Mouse (Mus musculus) central nervous system, embryonic 11.5 days (tissue): Measurements from ENCODE around the gene Ddx24. TPM values are rescaled to one million over a fixed set of nuclear protein-coding genes. Genes with fewer than 3 reads are reported as not detected.

ENCODE experiments used
- polyA plus RNA-seq: library from polyadenylated mRNA; depleted of rRNA; stranded (reverse); fragments of >200 nt; gene quantifications from 2 replicates; pipeline ENCODE4 v1.2.3, GENCODE M21; 2012; rRNA removed

The Ddx24 gene
- 64.5 and 84.8 TPM in 2 replicates for polyA plus RNA-seq

DNA sequence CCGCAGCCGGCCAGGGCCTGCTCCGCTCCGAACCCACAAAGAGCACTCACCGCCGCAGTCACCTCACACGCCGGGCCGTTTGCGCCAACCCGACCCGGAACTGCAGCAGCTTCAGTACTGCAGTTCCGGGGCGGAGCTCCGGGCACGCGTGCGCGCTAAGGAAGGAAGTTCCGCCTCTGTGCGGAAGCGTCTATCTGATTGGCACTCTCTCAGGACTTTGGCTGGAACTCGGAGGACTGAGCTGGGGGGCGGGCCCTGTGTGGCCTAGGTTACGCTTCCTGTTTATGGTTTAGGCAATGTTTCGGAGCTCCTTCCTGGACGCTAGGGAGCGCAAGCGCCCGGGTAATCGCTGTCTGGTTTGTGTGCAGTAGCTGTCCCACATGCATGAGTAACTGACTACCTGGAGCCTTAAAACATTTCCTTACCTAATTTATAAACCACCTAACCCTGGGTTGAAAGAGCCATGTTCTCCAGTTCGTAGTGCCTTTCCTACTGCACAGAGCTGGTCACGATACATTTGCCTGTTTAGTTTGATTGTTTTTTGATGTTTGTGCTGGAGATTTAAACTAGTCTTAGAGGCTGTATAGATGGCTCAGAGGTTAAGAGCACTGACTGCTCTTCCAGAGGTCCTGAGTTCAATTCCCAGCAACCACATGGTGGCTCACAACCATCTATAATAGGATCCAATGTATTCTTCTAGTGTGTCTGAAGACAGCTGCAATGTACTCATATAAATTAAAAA lies at the start of gene Ddx24:
Ddx24 (minus strand) TSS at position 102 of the 742 bp plus-strand sequence.

DNA sequence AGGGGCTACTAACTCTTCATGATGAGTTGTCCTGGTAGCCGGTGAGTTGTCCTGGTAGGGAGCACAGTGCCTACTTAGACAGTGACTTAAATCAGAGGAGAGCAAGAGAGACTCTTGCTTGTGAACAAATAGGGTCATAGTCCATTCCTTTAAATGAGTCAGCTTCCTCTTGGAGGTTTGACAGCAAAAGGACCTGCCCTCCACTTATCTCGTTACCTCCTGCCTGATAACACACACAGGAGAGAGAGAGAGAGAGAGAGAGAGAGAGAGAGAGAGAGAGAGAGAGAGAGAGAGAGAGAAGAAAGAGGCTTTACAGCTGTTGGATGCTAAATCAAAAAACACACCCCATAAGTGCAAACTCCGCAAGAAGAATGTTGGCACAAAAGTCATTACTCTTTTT lies 31.5 kb upstream of the Ddx24 start, which contains the start of gene Ifi27l2b:
Ifi27l2b (minus strand) TSS at position 84 of the 400 bp plus-strand sequence.

DNA sequence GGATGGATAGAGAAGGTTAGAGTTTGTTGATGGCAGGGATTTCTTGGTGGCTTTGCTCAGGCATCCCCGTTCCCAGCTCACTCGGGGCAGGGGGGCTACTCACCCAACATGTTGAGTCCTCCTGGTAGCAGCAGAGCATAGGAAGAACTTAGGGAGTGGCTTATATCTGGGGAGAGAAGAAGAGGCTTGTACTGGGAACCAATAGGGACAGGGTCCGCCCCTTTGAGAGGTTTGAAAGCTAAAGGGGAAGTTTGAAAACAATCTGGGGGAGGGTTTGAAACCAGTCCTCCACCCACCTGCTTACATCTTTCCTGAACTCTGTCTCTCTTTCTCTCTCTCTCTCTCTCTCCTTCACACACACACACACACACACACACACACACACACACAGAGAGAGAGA lies 17.9 kb upstream of the Ddx24 start, which contains the start of gene Ifi27l2a:
Ifi27l2a (minus strand) TSS at position 157 of the 400 bp plus-strand sequence.

DNA sequence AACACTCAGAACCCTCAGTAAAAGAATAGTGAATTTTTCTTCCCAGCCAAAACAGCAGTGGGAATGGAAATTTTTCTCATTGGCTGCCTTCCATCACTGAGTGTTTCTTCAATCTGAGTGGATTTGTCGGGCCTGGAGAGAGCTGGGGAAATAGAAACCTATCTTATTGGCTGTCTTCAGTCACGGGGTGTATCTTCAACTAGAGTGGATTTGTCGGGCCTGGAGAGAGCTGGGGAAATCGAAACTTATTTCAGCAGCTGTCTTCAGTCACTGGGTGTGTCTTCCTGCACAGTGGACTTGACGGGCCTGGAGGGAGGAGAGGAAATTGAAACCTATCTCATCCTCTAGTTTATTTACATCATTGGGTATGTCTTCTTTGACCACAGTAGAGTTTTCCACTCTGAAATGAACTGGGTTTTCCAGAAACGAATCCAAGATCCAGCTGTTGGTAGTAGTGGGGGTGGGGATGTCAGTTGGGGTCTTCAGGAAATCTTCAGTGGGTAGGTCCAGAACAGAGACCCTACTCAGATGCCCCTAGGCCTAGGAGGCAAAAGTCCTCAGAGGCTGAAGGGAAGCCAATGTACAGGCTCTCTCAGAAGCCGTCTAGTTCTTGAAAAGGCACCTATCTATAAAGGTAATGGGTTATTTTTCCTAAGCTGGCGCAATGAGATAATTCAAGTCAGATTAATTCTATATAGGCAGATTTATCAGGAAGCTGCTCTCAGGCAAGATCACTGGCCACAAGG lies 8.5 kb upstream of the Ddx24 start, which contains the start of gene Ifi27:
Ifi27 (plus strand) TSS at position 226 of the 746 bp plus-strand sequence.

DNA sequence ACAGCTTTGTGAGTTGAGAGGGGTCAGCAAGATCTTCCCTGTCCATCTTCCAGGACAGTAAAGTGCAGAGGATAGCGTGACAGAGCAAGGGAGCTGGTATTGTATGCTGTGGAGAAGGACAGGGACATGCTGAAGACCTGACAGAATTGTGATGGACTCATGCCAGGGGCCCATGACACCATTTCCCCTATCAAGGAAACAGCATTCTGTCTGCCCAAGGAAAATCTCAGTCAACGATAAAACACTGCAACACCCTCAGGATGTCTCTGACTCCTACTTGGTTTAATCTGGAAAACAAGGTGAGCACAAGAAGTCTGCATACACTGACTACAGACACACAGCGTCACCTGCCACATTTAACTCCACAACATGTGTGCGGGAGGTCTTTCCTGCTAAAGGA lies 17.9 kb downstream of the Ddx24 start, which contains the start of gene 9330161L09Rik:
9330161L09Rik (minus strand) TSS at position 101 of the 400 bp plus-strand sequence.

DNA sequence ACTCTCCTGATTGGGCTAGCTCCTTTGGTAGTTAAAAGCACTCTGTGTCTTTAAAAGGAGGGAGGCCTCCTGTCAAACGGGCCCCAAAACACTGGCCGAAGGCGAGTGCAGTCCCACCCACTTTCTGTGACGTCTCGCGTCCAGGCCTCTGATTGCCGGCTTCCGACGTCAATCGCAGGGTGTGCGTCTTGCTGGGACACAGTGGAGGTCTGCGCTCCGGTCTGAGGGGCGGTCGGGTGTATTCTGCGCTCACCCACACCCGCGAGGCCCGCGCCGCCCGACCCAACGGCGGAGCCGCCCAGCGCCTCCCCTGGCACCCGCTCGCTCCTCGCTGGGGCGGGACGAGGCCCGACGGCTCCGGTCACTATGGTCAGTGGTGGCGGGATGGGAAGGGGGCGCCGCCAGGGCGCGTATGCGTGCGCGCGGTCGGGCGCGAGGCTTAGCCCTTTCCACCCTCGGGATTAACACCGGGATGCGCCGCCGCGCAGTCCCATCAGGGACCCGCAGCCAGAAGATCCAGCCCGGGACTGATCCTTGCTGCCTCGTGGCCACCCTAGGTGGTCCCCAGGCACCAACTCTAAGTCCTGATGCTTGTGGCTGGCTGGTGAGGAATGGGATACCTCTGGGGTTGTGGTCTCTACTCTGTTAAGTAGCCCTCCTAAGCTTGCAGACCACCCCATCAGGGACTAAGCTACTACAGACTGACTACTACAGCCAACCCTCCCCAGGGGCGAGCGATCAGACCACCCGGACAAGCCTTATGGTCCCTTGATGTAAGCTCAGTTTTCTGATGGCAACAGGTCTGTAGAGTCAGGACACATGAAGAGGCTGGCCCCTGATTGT lies 36.9 kb downstream of the Ddx24 start, which contains the start of gene Otub2:
Otub2 (plus strand) TSS at position 178 of the 843 bp plus-strand sequence.

Other genes with a start within 250 kb of the Ddx24 start
- gene Prima1, start 183.7 kb downstream of the Ddx24 start, polyA plus RNA-seq, result 3.0 and 5.4 TPM in 2 replicates
- 20.3 and 41.4 TPM in 2 replicates for gene Fam181a, start 114.9 kb downstream of the Ddx24 start, polyA plus RNA-seq
- 2.2 and 8.5 TPM in 2 replicates for gene Asb2, start 69.8 kb downstream of the Ddx24 start, polyA plus RNA-seq
- 7.1 and 9.7 TPM in 2 replicates for gene Otub2, start 37.1 kb downstream of the Ddx24 start, polyA plus RNA-seq
- gene 9330161L09Rik, start 18.0 kb downstream of the Ddx24 start, polyA plus RNA-seq, result 0.94 and 0.96 TPM in 2 replicates
- gene Ifi27, start 8.4 kb upstream of the Ddx24 start, polyA plus RNA-seq, result 5.0 and 7.8 TPM in 2 replicates
- gene Ifi27l2a, start 17.9 kb upstream of the Ddx24 start, polyA plus RNA-seq, result 0.52 and 2.0 TPM in 2 replicates
- gene Ifi27l2b, start 31.4 kb upstream of the Ddx24 start, polyA plus RNA-seq, result not detected in 2 replicates
- gene Ppp4r4, start 106.5 kb upstream of the Ddx24 start, polyA plus RNA-seq, result 4.2 and 4.7 TPM in 2 replicates
- 0.93 and 2.9 TPM in 2 replicates for gene Serpina10, start 205.6 kb upstream of the Ddx24 start, polyA plus RNA-seq
- gene Serpina6, start 231.4 kb upstream of the Ddx24 start, polyA plus RNA-seq, result 19.6 and 42.2 TPM in 2 replicates